Mouse (Mus musculus) kidney, adult 2 months (tissue): ENCODE results near the gene Coa6.

Experiments used
- CTCF ChIP-seq: fragments of 200-500 bp; conservative IDR thresholded peaks from 2 replicates; pipeline ENCODE4 v1.5.1; 2011; ENCODE audit warnings: low read depth, mild to moderate bottlenecking, control low read depth, low read length, moderate library complexity, mixed read lengths; ENCODE audit not compliant: insufficient read depth, insufficient read length
- POLR2A ChIP-seq: fragments of 200-500 bp; IDR thresholded peaks from one replicate; pipeline ENCODE4 v1.6.1; 2011; ENCODE audit warnings: low read depth, low read length, control low read depth

DNA sequence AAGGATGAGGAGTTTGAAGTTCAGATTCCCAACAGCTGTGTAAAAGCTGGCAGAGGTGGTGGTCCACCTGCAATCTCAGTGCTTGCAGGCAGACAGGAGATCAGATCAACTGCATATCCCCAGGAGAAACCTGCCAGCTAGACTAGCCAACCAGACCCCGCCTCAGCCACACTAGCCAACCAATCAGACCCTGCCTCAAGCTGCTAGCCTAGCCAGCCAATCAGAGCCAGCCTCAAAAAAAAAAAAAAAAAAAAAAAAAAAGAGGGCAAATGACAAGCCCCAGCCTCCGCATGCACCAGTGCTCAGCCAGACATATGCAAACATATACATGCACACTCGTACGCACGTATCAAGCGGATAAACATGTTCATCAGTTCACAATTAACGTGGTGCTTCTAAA lies 33.1 kb downstream of the Coa6 start:
- TF ChIP-seq CTCF (no peak), POLR2A (no peak)
